23 mouse cellular contexts compared by ENCODE assay signal in genomic region chr10:69286939-69287338, GRCm38 (mm10).
DNase-seq lines count a peak whose midpoint lies in the region; ATAC-seq and TF ChIP-seq lines count a peak whose summit lies in the region.
"Had no signal": no experiment of that assay in that cellular context is flagged by ENCODE, and none has a peak within 500 bp of the region (broad histone marks: within the 10 kb centered on the region; RNA-seq: fewer than 3 reads in every experiment).

No protein-coding gene starts in this region.

- no peak for TF ChIP-seq CTCF in gastrocnemius, adult 2 months (IDR thresholded peaks at IDR 0.05)
- TF ChIP-seq CTCF in liver, adult 2 months (IDR thresholded peaks at IDR 0.05; ENCODE audit: low read depth, low read length): no peak

- peaks cover 43% of the 10 kb centered on the region for H3K36me3 ChIP-seq in liver, adult 2 months (ENCODE audit: control insufficient read depth, insufficient read depth, low read length)
- peaks cover 23% of the 10 kb centered on the region for H3K36me3 ChIP-seq in liver, embryonic 12.5 days

- H3K4me3 ChIP-seq in gastrocnemius, adult 2 months: no peak overlapping the region
- no peak overlapping the region for H3K4me3 ChIP-seq in liver, adult 2 months (ENCODE audit: insufficient read depth, low read depth, low read length)
- no peak overlapping the region for H3K4me3 ChIP-seq in liver, embryonic 12.5 days
- H3K4me3 ChIP-seq in brown adipose tissue, adult 24 weeks (ENCODE audit: insufficient read depth, low read depth, low read length): no peak overlapping the region
- H3K4me3 ChIP-seq: forebrain, embryonic 10.5 days; forebrain, embryonic 13.5 days; heart, embryonic 13.5 days had no signal

- H3K27me3 ChIP-seq in liver, adult 2 months (ENCODE audit: control insufficient read depth, insufficient read depth, low read length): no peaks in the 10 kb centered on the region
- H3K27me3 ChIP-seq in liver, embryonic 12.5 days (replicated peaks): no peaks in the 10 kb centered on the region
- H3K27me3 ChIP-seq: forebrain, embryonic 13.5 days; heart, embryonic 13.5 days had no signal

- no peak for ATAC-seq in liver, embryonic 12.5 days
- ATAC-seq: CD4-positive, CD25-positive, alpha-beta regulatory T cell, adult 4 months; forebrain, embryonic 13.5 days; forebrain, embryonic 16.5 days; hindbrain, postnatal 0 days; inflammation-experienced regulatory T-cells, adult 6 months; intestine, embryonic 16.5 days had no signal

- no peak overlapping the region for H3K4me2 ChIP-seq in liver, embryonic 12.5 days
- H3K4me2 ChIP-seq: forebrain, embryonic 13.5 days; heart, embryonic 13.5 days; hindbrain, embryonic 14.5 days had no signal

- no peaks in the 10 kb centered on the region for H3K9me3 ChIP-seq in liver, embryonic 12.5 days (replicated peaks)
- H3K9me3 ChIP-seq: forebrain, embryonic 10.5 days; forebrain, embryonic 13.5 days; heart, embryonic 13.5 days had no signal

- peak overlapping the region; percentile 88 for H3K27ac ChIP-seq in gastrocnemius, adult 2 months
- peak overlapping the region; percentile 70 for H3K27ac ChIP-seq in liver, adult 2 months (replicated peaks; ENCODE audit: insufficient read depth, low read depth, low read length)
- H3K27ac ChIP-seq in liver, embryonic 12.5 days: no peak overlapping the region
- H3K27ac ChIP-seq in brown adipose tissue, adult 24 weeks (replicated peaks; ENCODE audit: low read depth, low read length): peak overlapping the region; percentile 33
- H3K27ac ChIP-seq: forebrain, embryonic 10.5 days; forebrain, embryonic 13.5 days; heart, embryonic 13.5 days; hindbrain, embryonic 14.5 days; hindbrain, postnatal 0 days had no signal

- no peak overlapping the region for H3K9ac ChIP-seq in liver, adult 2 months (ENCODE audit: low read depth, low read length)
- no peak overlapping the region for H3K9ac ChIP-seq in liver, embryonic 12.5 days
- H3K9ac ChIP-seq: forebrain, embryonic 13.5 days; heart, embryonic 13.5 days; hindbrain, embryonic 14.5 days had no signal

- H3K4me1 ChIP-seq in liver, adult 2 months (ENCODE audit: control insufficient read depth, insufficient read depth, low read length): peaks cover 14% of the 10 kb centered on the region
- H3K4me1 ChIP-seq in liver, embryonic 12.5 days: no peaks in the 10 kb centered on the region
- peaks cover 4% of the 10 kb centered on the region; the same call in 1 of the 2 replicates for H3K4me1 ChIP-seq in brown adipose tissue, adult 24 weeks (ENCODE audit: control insufficient read depth, insufficient read depth, insufficient read length, low read length)
- H3K4me1 ChIP-seq: forebrain, embryonic 10.5 days; forebrain, embryonic 13.5 days had no signal

- no peaks in the 10 kb centered on the region for H3K79me2 ChIP-seq in liver, adult 2 months (ENCODE audit: control insufficient read depth, insufficient read depth, low read length)

- intact Hi-C loops in gastrocnemius, adult 2 months (cut with DNase I): no loop called here

- 26% methylated on average over 3 of the region's 3 CpGs for WGBS in liver, adult 2 months
- 84% methylated on average over 3 of the region's 3 CpGs for WGBS in liver, embryonic 12.5 days (ENCODE audit: insufficient replicate concordance)

- peak; percentile 52 for DNase-seq in gastrocnemius, adult 2 months
- DNase-seq in gastrocnemius, adult 18-20 months (ENCODE audit: low spot score): no peak
- peak; percentile 85 for DNase-seq in liver, adult 2 months (ENCODE audit: extremely low read depth, low read depth, low spot score)
- peak; percentile 59 for DNase-seq in skeletal muscle tissue, adult 2 months (ENCODE audit: low read depth, low spot score)
- DNase-seq: adrenal gland, adult 8-10 months; cerebellum, adult 18-20 months; cerebellum, adult 9-10 months; cerebellum, postnatal 14 days; gastrocnemius, postnatal 36 days; heart, adult 11 months; heart, postnatal 14 days; heart, postnatal 4 days had no signal

- no peak for TF ChIP-seq POLR2A in liver, adult 2 months (IDR thresholded peaks at IDR 0.05; ENCODE audit: extremely low read depth, insufficient read depth, low read length)
